Mouse (Mus musculus) B cell, adult 2 months (primary cell): ENCODE results near the gene Kif13a.

Source experiments
- DNase-seq, 2 experiments: peaks; one replicate each; pipeline ENCODE4 v3.0.0; 2022

Kif13a gene

DNA sequence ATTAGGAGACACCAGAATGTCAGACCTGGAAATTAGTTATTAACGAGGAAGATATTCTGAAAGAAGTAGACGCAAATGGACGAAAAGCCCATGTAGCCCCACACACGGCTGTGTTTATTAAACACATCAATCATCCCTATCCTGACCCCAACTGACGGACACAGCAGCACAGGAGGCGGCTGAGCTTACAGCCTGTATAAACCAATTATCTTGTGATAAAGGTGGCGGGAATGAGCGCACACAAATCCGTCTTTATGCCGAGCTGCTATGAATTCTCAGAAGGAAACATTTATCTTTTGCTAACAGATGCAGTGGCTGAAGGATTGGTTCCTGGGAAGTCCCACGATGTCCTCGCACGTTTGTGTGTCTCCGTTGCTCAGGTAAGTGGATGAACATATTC, 48.9 kb downstream of the Kif13a start:
- no peak for DNase-seq

DNA sequence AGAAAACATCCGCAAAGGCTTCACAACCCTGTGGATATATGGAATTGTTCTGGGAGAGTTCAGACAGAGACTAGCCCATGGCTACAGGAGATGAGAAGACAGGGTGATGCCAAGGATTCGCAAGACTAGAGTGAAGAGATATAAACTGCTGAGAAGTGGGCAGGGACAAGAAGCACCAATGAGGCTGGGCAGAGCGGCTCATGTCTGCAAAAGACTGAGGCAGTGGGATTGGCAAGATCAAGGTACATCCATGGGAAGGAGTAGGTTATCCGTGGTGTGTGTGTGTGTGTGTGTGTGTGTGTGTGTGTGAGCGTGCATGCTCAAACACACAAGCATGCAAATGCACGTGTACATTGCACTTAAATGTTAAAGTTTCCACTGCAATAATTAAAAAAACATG, 49.4 kb downstream of the Kif13a start:
- no peak for DNase-seq

DNA sequence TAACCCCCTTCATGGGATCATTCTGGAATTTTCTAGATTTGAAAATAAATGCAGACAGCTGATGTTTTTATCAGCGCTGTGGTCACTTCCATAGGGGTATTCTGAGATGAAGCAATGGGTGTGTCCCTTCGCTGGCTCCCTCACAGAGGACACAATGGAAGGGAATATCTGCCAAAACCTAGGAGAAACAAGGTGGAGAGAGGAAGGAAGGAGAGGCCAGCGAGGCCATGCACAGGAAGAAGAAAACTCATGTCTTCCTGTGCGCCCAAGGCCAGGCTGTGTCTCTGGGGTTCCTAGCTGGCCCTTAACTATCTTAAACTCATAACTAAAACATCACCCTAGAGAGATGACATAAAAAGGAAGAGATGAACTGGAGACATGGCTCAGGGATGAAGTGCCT, 52.6 kb downstream of the Kif13a start:
- no peak for DNase-seq

DNA sequence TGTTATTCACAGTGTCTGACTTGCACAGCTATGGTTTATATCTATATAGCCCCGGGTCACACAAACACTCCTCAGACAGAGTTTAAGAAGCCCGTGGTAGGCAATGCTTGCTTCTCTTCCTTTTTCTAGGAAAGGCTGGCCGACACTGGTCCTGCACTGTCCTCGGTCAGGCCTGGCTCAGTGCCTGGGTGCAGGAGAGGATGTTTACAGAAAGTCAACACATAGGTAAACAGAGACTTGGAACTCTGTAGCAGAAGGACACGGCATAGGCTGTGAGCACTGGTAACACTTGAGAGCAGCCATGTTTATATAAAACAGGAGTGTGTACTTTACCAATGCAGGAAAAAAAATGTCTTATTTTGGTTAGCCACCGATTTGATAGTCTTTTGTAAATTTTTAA, 54.3 kb downstream of the Kif13a start:
- DNase-seq = no peak

DNA sequence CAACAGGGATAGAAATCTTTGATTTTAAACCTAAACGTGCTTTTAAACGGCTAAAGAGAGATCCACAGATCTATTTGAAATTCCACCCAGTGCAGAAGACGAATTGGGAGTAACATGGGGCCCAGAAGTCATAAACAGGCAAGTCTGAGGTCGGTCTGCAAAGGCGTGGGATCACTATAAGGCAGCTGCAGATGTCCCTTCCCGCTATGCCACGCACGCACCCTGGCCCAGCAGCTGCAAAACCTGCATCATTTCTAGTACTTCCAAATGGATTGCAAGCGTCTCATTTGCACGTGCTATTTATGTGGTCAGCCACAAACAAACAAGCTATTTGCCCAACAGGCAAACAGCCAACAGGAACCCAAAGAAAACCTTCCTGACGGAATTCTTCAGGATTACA, 56.9 kb downstream of the Kif13a start:
- DNase-seq = no peak

DNA sequence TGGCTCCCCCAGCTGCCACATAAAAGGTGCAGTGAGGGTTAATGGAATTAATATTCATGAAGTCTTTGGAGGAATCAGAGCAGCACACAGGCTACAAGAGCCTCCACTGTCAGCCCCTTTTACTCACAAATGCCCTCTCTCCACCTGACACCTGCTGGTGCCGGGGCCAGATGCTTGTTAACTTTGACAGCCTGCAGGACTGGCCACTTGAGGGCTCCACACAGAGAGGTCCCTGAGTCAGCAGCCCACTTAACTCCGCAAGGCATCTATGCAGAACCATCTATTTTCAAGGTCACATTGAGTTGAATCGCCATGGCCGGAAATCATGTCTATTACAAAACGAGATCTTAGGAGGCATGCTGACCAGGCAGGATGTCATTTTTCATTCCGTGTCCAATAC, 57.5 kb downstream of the Kif13a start:
- no peak for DNase-seq

DNA sequence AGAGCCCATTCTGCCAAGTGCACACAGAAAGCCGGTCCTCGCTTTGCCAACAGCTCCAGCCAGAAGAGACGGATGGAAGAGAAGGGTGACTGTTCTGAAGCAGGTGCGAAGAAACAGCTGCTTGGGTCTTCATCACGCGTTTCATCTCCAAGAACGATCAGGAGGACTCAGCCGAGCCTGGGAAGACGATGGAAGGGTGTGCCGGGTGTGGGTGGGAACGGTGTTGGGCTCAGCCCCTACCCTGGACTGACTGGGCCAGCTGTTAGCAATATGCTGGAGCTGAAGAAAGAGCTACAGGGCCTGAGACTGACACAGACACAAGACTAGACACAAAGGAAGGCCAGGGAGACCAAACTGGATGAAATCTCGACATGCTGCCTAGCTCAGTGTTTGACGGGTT, 60.2 kb downstream of the Kif13a start:
- DNase-seq = no peak

DNA sequence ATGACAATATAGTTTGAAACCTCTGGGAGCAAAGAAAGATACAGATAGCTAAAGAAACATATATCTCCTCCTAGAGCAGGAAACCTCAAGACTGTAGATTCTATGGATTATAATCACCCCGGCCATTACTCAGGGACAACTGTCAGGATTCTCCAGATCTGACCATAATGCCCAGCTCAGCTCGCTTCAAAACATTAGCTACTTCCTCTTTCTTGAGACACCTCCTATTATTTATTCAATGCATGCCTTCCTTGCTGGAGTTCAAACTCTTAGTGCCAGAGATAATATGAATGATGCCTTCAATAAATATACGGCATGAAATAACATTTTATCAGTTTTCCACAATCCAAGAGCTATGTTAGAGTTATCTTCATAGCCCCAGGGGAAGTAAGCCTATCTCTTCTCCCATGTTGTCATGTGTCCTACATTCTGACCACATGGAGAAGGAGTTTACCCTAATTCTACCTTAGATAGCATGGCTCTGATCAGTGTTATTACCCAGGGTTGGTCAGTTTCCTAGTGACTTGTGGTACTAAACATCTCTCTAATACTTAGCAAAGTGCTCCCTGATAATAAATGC, 66.4 kb downstream of the Kif13a start:
- DNase-seq = no peak

DNA sequence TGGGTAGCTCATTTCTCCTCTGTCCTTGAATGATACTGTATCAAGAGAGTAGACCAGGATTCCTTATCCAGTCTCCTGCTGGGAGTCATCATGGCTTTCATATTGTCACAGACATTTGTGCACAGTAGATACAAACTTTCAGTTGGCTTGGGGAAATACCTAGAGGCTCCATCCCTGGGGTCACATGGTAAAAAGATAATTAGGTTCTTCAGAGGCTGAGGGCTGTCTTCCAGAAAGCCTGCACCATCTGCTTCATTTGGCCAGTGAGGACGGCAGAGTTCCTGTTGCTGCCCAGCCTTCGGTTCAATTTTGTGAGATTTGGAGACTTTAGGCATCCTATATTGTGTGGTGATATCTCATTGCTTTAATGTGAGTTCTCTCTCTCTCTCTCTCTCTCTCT, 69.8 kb downstream of the Kif13a start:
- no peak for DNase-seq

DNA sequence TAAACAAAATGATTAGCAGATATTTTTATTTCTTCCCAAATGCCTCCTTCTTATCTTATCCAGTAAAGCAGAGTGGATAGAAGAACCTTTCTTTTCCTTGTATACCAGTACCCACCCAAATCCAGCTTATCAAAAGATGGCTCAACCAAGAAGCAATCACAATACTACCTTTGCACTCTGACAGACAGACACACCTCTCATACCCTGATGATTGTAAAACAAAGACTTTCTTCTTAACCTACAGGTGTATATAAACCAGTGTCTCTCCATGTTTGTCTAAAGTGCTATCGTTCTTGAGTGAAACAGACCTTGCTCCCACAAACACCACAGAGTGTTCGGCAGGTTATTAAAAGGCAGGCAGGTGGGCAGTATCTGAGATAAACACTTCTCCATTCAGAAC, 70.5 kb downstream of the Kif13a start:
- DNase-seq = no peak

DNA sequence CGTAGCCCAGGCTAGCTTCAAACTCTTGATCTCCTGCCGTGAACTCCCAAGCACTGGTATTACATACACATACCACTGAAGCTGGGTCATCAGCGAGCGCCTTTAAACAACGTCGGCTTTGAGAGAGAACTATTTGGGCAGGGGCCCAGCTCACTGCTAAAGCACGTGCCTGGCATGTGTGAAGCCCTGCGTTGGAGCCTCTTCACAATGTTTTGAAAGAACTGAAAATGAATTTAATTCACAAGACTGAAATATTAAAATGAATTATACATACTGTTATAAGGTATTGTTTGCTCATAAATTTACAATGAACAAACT, 70.9 kb downstream of the Kif13a start:
- DNase-seq = no peak

DNA sequence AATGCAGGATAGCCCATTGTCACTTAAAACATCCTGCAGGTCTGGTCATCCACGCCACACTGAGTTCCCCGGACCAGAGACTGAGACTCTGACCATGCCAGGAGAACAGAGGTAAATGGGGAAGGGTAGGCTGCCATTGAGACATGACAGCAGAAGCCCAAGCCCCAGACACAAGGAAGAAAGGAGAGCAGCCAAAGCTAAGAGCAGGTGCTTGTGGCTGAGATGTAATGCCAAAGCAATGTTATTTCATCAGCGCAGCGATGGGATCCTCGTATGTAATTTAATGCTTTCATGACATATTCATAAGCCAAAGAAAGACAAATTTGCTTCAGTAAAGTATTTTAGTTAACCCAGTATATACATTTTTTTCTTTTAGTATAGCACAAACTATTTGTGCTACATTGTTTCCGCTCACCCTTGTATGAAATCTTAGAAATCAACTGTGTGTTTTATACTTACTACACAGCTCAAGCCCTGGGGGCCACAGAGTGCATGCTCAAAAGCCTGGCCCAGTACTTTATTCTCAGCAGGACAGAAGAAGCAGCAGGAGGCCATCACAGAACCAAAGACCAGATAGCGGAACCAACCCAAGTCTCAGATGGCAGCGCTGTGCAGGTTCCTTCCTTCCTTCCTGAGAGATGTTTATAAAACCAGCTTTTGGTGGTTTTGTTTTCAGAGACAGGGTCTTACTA, 71.4 kb downstream of the Kif13a start:
- DNase-seq = no peak

DNA sequence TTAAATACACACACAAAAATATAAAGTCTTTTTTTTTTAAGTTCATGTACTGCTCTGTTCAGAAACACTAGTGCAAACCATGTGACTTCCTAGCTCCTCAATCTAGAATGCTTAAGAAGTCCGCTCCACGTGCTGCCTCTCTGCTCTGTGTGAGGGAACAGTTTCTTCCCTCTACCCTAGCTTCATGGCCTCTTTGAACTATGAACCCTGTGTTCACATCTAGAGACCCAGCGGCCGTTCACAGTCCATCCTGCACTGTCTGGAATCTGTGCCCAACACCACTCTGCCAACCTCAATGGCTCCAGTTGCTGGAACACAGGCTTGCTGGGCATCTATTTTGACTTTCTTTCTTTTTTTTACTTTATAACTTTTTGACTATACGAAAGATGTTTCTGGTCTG, 75.2 kb downstream of the Kif13a start:
- no peak for DNase-seq

DNA sequence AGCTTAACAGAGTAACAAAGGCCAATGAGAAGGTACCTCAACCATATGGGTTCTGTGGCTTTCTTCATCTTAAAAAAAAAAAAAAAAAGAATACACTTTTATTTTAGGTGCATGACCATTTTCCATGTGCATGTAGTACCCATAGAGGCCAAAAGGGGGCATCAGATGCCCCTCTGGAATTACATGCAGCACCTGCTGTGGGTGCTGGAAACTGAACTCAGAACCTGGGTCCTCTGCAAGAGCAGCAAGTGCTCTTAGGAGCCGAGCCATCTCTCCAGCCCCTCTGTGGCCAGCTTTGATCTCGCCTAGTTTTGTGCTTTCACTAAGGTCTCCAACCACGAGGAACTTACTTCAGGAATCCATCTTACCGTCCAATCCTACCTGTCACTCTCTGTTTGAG, 77.2 kb downstream of the Kif13a start:
- DNase-seq = peak in 1 of 2 experiments; percentile 16

DNA sequence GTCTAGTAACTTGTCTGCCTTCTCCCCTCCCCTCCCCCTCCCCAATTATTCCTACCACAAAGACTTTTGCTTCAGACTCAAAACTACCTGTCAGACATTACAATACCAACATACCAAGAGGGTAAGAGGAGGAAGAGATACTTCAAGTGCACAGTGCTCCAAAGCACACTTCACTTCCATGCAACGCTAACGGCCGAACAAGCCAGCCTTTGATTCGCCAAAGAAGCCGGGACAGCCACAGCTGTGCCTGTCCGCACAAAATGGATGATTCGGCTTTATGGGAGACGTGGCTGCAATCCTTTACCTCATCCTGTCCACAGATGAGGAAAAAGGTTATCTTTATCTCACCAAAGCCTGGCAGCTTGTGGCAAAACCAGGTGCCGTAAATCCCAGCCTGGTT, 84.2 kb downstream of the Kif13a start:
- DNase-seq = no peak

DNA sequence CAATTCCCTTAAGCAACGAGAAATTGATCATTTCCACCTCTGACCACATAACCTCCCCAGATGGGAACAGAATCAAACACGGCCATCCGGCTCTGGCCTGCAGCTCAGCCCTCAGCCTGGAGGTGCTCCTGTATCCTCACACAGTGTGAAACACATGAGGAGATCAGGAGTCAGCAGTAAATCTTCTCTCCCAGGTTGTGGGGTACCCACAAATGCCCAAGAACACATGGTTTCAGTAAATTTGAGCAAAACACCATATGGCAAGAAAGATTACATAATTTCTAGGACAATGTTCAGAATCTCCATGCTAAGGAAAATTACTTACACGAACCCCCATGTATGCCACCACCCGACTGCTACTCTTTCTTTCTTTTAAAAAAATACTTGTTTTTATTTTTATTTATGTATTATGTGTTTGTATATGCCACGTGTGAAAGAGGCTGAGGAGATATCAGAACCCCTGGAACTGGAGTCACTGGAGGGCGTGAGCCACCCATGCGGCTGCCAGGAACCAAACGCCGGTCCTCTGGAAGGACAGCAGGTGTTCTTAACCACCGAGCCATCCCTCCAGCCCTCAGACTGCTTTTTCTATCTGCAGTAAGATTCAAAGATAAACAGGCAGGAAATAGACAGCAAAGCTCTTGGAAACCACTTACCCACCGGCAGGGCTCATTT, 85.0 kb downstream of the Kif13a start:
- DNase-seq = no peak

DNA sequence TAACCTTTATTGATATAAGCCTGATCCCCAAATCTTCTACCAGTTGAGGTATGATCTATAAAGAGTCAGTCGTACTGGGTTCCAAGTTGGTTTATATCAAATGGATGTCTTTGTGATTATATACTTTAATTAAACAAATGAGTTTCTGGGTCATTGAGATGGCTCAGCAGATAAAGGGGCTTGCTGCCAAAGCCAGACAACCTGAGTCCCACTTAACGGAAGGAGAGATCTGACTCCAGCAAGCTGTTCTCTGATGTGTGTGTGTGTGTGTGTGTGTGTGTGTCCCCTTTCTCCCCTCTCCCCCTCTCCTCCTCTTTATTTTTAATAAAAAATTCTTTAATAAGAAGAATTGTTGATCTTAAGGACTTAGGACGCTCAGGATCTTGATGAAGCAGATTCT, 86.0 kb downstream of the Kif13a start:
- no peak for DNase-seq

DNA sequence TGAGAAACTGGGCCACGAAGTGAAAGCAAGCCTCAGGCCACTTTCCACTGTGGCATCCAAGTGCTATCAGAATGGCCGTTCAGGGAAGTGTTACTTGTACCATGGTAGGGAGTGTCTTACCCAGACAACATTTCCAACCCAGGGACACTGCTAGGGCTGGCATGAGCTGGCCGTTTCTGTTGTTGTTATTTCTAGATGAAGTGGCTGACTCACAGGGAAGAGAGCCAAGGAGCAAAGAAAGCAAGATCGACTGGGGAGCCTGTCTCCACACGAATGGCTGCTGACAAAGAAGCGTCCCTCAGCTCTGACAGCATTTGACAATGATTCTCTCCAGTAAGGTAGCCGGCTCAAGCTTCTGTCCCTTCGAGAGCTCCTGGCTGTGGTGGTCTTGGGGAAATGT, 87.5 kb downstream of the Kif13a start:
- DNase-seq = no peak

DNA sequence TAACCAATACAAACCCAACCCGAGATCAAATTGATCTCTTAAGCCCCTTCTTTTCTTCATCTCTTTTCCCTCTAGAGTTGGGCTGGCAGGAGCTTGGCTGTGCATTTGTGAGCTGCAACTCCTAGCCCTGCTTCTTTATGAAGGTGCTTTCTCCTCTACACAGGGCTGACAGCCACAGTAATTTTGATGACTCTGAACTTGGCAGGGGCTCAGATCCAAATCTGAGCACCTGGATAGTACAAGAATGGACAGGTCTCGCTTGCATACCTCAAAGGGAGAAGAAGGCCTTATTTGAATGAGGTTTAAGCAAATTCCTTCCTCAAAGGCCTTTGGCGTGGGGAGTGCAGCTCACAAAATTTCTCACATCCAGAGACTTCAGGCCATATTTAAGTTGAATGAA, 88.0 kb downstream of the Kif13a start:
- DNase-seq = no peak

DNA sequence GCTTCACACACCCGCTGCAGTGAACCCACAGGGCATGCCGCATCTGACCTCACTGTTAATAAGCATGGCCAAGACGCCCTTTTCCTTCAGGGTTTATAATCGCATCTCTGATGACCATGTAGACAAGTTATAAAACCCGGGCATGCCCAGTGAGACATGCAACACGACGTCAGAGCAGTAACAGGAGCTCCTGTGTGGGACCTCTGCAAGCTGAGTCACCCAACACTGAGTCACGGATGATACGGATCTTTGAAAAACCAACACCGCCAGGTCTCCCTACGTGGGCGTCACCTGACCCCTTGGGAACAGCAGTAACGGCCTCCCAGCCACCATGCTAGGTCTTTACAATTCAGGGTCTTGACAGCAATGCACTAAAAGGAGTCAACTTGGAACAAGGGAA, 89.0 kb downstream of the Kif13a start:
- no peak for DNase-seq

DNA sequence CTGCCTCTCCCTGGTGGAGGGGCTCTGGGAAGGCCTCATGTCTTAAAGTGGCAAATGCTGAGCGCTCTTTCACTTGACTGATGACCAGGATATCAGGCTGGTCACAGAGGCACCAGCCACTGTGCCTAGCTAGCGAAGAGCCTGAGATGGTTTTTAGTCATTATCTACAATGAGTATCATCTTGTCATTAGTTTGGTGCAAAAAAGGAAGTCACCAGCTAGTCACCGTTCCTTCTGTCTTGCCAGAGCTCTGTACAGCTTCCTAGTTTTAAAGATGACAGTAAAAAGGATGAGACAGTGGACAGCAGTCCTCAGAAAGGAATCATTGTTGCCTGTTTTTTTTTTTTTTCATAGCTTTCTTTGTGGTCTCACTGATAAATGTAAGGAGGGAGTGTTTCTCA, 90.4 kb downstream of the Kif13a start:
- DNase-seq = no peak

DNA sequence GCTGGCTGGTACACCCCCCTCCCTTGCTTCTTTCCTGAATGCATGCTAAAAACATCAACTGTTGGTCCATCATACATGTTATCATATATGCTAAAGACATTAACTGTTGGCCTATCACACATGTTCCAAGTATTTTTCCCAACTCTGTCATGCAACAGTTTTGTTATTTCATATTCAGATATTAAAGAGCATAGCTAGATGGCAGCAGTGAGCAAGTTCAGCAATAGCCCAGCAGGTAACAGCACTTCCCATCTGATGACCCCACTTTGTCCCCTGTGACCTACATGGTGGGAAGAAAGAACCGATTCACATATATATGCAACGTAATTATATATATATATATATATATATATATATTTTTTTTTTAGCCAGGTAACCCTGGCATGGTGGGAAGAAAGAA, 91.1 kb downstream of the Kif13a start:
- DNase-seq = peak; percentile 37 to 44

DNA sequence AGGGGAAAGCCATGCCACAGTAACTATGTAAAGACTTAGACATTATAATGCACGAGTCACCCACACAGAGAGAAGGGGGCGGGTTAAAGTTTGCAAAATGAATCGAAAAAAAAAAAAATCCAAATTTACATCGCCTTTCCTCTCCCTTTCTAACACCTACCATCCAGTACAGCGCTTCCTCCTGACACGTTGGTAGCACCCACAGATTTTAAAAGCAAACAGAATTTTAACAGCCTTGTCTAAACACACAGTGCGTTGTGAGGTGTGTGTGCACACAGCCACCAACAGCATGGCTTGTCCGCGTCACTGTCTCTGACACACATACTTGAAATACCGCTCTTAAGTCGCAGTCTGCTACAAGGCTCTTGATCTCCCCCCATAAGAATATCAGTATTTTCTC, 94.3 kb downstream of the Kif13a start:
- DNase-seq = no peak

DNA sequence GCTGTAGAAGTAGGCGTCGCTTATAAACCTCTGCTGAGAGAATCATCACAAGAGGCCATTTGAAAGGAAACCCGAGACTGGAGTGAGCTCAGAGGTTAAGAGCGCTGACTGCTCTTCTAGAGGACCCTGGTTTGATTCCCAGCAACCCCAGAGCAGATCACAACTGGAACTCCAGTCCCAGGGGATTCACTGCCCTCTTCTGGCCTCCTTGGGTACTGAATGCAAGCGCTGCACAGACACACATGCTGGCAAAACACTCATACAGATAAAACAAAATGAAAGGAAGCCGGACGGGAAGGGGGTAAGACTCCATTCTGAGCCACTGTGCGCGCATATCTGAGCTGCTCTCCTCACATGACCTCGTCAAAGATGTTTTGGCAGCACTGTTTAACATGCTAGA, 94.9 kb downstream of the Kif13a start:
- DNase-seq = no peak

DNA sequence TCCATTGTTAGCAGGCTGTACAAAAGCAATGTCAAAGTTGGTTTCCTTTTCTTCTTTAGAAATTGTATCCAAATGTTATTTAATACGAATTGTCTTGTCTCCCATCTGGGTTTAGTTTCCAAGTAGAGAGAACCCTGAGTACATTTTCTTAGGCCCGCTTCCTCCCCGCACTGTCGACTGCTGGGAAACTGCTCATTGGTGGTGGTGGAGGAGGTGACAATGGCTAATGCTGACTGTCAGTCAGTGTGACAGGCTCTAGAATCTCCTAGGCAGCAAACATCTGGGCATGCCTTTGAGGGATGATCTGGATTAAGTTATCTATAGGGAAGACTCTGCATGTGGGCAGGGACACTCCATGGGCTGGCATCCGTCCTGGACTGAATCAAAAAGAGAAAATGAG, 96.1 kb downstream of the Kif13a start:
- DNase-seq = no peak
